Mouse (Mus musculus): ENCODE measurements around the gene Thegl. TPM values are rescaled to one million over a fixed set of nuclear protein-coding genes. Genes with fewer than 3 reads are reported as not detected.
"Not testable (repeated sequence)": the region's sequence is repeated elsewhere in the genome, so short reads cannot be mapped to it uniquely, and the experiment has no call there.

The Thegl gene
- total RNA-seq, 2 experiments from 2014 or later: not detected

- peak; percentile 72 for DNase-seq
Observed at GRCm38 (mm10) chr5:77094510-77095491, 79.0 kb downstream of the Thegl start.

- not testable (repeated sequence) for DNase-seq
Observed at GRCm38 (mm10) chr5:77096194-77096593, 80.4 kb downstream of the Thegl start.

- no peak for DNase-seq
Observed at GRCm38 (mm10) chr5:77097686-77098085, 81.9 kb downstream of the Thegl start.

GRCm38 (mm10) chr5:77098874-77099273 is 83.1 kb downstream of the Thegl start:
- no peak for DNase-seq

- no peak for DNase-seq
Observed at GRCm38 (mm10) chr5:77099317-77099996, 83.6 kb downstream of the Thegl start.

GRCm38 (mm10) chr5:77099997-77100380 is 84.2 kb downstream of the Thegl start:
- no peak for DNase-seq

- no peak for DNase-seq
Observed at GRCm38 (mm10) chr5:77100691-77101090, 84.9 kb downstream of the Thegl start.

- DNase-seq: no peak
Observed at GRCm38 (mm10) chr5:77102522-77103365, 86.9 kb downstream of the Thegl start.

GRCm38 (mm10) chr5:77107146-77107822 is 91.5 kb downstream of the Thegl start:
- no peak for DNase-seq

GRCm38 (mm10) chr5:77108806-77109205 is 93.0 kb downstream of the Thegl start:
- DNase-seq: no peak

- no peak for DNase-seq
Observed at GRCm38 (mm10) chr5:77109814-77110213, 94.0 kb downstream of the Thegl start.

Other genes with a start within 250 kb of the Thegl start
- 1 to 10 TPM; 7.3 to 7.8 TPM for gene Aasdh, start 110.5 kb upstream of the Thegl start, total RNA-seq (2021)
- gene Paics, start 64.7 kb upstream of the Thegl start, total RNA-seq (2021): 100 to 1,000 TPM; 110 to 117 TPM
- 10 to 100 TPM; 17.7 to 18.7 TPM for gene Ppat, start 64.4 kb upstream of the Thegl start, total RNA-seq (2021)
- gene Srp72, start 41.3 kb upstream of the Thegl start, total RNA-seq (2021): 10 to 100 TPM; 51.3 to 53.1 TPM
- gene Arl9, start 12.0 kb upstream of the Thegl start, total RNA-seq (2021): not detected
- 1 to 10 TPM; 3.4 to 5.7 TPM for gene Hopx, start 99.1 kb downstream of the Thegl start, total RNA-seq (2021)
- not detected for gene Spink2, start 195.4 kb downstream of the Thegl start, total RNA-seq (2021)
- gene Rest, start 249.5 kb downstream of the Thegl start, total RNA-seq (2021): 1 to 10 TPM; 7.9 to 8.0 TPM